Mouse (Mus musculus): Measurements from ENCODE around the gene B4galnt2. TPM values are rescaled to one million over a fixed set of nuclear protein-coding genes. Genes with fewer than 3 reads are reported as not detected.
"Not testable (repeated sequence)": the region's sequence is repeated elsewhere in the genome, so short reads cannot be mapped to it uniquely, and the experiment has no call there.

The B4galnt2 gene
- not detected in 2 replicates for polyA plus RNA-seq (2015; fragmentation: Nextera tagmentation; extraction: Ambion mirVana)

DNA sequence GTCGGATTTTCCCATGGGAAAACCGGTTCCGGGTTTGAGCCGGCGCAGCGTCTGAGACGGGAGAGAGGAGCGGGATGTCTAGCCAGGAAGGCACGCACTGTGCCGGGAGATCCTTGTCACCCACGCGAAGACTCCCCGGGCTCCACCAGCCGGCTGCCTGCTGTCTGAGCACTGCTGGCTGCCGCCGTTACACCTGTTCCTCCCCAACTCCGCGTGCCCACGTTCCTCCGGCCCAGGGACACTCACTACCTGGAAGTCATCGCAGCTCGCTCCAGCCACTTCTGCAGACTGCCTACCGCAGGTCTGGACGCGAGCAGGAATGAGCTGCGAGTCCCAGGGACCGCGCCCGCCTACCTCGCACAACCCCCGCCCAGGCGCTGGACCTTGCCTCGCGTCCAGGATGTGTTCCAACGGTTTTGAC, at the start of gene B4galnt2:
B4galnt2 (minus strand) TSS at position 321 of the 421 bp plus-strand sequence.
- Histone ChIP-seq H3K36me3 (no peaks in the 10 kb centered on the region), H3K9ac (no peak within 1 kb of the TSS), H3K27ac (no peak within 1 kb of the TSS), H3K4me2 (peak within 1 kb of the TSS; percentile 32), H3K4me3 (peak within 1 kb of the TSS; percentile 16), H3K27me3 (peaks cover 78% of the 10 kb centered on the region), H3K9me3 (no peaks in the 10 kb centered on the region), H3K4me1 (peaks cover 18% of the 10 kb centered on the region)
- WGBS = under 1% methylated on average over 34 of the region's 35 CpGs
- no peak for ATAC-seq (ENCODE audit: insufficient number of reproducible peaks, low FRiP score, low TSS enrichment, low read depth)

DNA sequence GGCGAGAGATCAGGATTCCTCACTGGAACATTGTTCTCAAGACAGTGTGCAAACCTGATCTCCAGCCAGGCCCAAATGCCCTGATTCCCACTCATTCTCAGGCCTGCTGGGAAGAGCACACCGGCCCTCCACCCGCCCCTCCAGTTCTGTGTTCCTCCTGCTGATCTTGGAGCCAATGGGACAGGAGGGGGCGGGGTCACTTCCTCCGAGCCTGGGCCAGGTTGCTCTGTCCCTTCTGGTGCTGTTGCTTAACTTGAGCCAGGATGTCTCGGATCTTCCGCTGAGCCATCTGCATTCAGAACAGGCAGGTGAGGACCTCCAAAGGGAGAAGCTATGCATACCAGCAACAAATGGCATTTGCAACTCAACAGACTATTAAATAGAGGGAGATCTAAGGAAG, 48.6 kb upstream of the B4galnt2 start:
- WGBS = 64% methylated on average over 7 of the region's 7 CpGs
- no peak for ATAC-seq (ENCODE audit: insufficient number of reproducible peaks, low FRiP score, low TSS enrichment, low read depth)
- Histone ChIP-seq H3K9me3 (no peaks in the 10 kb centered on the region), H3K9ac (no peak overlapping the region), H3K4me3 (no peak overlapping the region), H3K27me3 (no peaks in the 10 kb centered on the region), H3K4me2 (no peak overlapping the region), H3K36me3 (peaks cover 95% of the 10 kb centered on the region), H3K4me1 (no peaks in the 10 kb centered on the region), H3K27ac (no peak overlapping the region)

DNA sequence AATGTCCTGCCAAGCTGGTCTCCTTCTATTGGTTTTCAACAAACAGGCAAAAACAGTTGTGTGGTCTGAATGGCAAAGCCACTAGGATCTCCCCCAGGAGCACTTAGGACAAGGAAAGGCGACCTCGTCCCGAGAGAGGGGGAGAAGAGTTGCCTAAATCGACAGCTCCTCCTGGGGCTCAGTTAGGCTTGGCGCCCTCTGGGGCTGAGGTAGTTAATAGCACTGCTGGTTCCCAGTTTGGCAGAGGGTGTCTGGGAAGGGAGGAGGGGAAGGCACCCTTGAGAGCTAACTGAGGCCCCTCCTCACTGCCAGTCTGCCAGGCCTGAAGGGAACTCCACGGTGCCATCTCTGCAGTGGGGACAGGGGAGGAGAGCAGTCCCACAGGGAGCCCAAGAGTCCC, 44.5 kb upstream of the B4galnt2 start:
- WGBS = 71% methylated on average over 6 of the region's 6 CpGs
- no peak for ATAC-seq (ENCODE audit: insufficient number of reproducible peaks, low FRiP score, low TSS enrichment, low read depth)
- no peaks in the 10 kb centered on the region for H3K9me3 ChIP-seq
- no peak overlapping the region for H3K27ac ChIP-seq
- H3K9ac ChIP-seq = no peak overlapping the region
- H3K36me3 ChIP-seq = peaks cover 55% of the 10 kb centered on the region
- no peak overlapping the region for H3K4me3 ChIP-seq
- H3K4me1 ChIP-seq = no peaks in the 10 kb centered on the region
- no peaks in the 10 kb centered on the region for H3K27me3 ChIP-seq
- H3K4me2 ChIP-seq = no peak overlapping the region

DNA sequence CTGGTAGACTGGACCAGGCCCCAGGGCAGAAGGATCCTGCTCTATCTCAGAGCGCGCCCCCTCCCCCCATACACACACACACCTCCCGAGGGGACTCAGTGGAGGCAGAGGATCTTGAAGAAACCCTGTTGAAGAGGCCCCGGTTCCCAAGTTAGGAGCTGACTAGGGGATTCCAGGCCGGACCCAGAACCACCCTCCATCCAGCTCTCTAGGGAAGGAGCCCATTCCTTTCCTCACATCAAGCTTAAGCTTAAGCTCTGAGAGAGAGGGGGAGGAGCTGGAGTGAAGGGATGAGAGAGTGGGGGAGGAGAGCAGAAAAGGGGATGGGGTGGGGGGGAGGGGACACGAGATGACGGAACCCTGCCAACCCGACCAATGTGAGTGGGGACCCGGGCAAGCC, 43.6 kb upstream of the B4galnt2 start:
- ATAC-seq (ENCODE audit: insufficient number of reproducible peaks, low FRiP score, low TSS enrichment, low read depth) = no peak
- no peak overlapping the region for H3K4me2 ChIP-seq
- no peaks in the 10 kb centered on the region for H3K9me3 ChIP-seq
- WGBS = 72% methylated on average over 9 of the region's 9 CpGs
- no peak overlapping the region for H3K27ac ChIP-seq
- no peak overlapping the region for H3K4me3 ChIP-seq
- H3K4me1 ChIP-seq = no peaks in the 10 kb centered on the region
- H3K27me3 ChIP-seq = no peaks in the 10 kb centered on the region
- H3K36me3 ChIP-seq = peaks cover 51% of the 10 kb centered on the region
- H3K9ac ChIP-seq = no peak overlapping the region

DNA sequence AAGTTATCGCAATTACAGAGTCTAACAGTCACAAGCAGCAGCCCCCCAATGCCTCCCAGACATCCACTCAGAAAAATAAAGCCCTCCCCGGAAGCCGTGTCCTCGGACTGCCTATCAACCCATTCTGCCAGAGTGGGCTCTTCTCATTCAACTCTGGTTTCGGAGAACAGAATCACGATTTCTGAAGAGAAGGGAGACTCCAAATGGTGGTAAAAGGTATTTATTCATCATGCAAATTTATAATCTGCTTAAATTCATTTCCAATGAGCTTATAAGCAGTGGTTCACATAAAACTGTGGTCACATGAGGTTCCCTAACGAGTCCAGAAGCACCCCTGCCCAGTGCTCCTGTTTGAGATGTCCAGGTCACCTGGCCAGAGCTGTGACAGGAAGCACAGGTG, 42.7 kb upstream of the B4galnt2 start:
- H3K27ac ChIP-seq = no peak overlapping the region
- H3K9ac ChIP-seq = no peak overlapping the region
- H3K9me3 ChIP-seq = no peaks in the 10 kb centered on the region
- no peaks in the 10 kb centered on the region for H3K4me1 ChIP-seq
- H3K4me3 ChIP-seq = no peak overlapping the region
- no peak overlapping the region for H3K4me2 ChIP-seq
- no peak for ATAC-seq (ENCODE audit: insufficient number of reproducible peaks, low FRiP score, low TSS enrichment, low read depth)
- WGBS = 82% methylated on average over 7 of the region's 7 CpGs
- H3K27me3 ChIP-seq = no peaks in the 10 kb centered on the region
- peaks cover 42% of the 10 kb centered on the region for H3K36me3 ChIP-seq

DNA sequence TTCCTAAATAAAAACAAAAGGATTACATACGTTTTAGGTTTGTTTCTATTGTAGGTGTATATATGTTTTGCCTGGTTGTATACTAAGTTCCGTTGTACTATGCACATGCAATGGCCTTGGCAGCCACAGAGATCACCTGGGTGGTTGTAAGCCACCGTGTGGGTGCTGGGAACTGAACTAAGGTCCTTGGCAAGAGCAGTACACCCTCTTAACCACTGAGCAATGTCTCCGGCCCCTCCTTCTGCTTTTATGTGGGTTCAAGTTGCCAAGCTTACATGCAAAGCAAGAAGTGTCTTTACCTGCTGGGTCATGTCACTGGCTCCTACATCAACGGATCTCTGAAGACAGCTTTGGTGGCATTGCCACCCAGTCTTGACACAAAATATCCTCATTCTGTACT, 38.6 kb upstream of the B4galnt2 start:
- Histone ChIP-seq H3K4me2 (no peak overlapping the region), H3K27me3 (no peaks in the 10 kb centered on the region), H3K9ac (no peak overlapping the region), H3K36me3 (peaks cover 4% of the 10 kb centered on the region; the same call in 1 of the 2 replicates), H3K27ac (no peak overlapping the region), H3K4me1 (no peaks in the 10 kb centered on the region), H3K9me3 (no peaks in the 10 kb centered on the region), H3K4me3 (no peak overlapping the region)
- no peak for ATAC-seq (ENCODE audit: insufficient number of reproducible peaks, low FRiP score, low TSS enrichment, low read depth)
- WGBS = 80% methylated on average over 5 of the region's 5 CpGs

DNA sequence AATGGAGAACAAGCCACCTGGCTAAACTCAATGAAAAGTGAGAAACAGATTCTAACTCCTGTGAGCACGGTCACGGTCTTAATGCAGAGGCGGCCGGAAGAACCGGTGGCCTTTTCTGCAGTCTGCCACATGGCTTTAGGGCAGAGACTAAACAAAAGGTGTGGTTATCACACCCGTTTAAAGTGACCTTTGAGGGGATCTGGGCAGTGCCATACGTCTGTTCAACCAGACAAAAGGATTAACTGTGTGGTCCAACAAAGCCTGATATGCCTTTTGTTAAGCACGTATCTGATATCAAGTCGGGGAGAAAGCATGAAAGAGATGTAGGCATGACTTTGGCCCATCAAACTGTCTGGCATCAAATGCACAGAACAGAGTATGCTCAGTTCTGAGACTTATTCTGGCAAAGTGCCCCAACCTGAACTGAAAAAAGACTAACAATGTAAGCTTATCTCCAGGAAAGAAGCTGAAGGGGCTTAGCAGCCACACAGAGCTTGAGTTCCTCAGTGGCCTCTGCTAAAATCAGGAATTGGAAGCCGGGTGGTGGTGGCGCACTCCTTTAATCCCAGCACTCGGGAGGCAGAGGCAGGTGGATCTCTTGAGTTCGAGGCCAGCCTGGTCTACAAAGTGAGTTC, 31.3 kb upstream of the B4galnt2 start:
- Histone ChIP-seq H3K9me3 (no peaks in the 10 kb centered on the region), H3K4me1 (no peaks in the 10 kb centered on the region), H3K4me2 (no peak overlapping the region), H3K36me3 (no peaks in the 10 kb centered on the region), H3K9ac (no peak overlapping the region), H3K27me3 (no peaks in the 10 kb centered on the region), H3K27ac (no peak overlapping the region), H3K4me3 (no peak overlapping the region)
- 77% methylated on average over 13 of the region's 13 CpGs for WGBS
- ATAC-seq (ENCODE audit: insufficient number of reproducible peaks, low FRiP score, low TSS enrichment, low read depth) = no peak

DNA sequence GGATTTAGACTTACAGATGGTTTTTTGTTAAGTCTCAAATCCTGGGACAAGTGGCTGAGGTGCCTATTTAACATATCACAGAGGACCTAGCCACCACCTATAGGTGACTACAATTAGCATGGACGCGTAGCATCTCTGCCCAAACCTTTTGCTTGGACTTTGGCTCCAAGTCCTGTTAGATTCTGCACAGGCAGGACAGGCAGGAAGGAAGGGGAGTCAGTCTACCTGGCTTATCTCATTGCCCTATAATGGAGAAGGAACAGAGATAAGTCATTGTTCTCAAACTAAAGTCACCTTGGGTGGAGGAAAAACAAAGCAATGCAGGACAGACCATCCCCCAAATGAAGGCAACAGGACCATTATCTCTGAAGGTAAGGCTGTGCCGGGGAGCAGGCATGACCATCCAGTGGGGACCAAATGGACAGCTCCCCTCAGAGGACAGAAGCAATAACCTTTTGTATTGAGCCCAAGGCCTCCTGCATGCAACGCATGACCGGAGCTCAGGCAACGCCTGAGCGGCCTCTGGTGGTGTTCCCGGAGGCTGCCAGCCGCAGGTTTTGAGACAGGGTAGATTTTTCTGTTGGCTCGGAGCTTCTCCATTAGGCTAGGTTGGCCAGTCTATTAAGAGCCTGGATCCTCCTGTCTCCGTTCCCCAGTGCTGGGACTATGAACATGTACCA, 25.3 kb upstream of the B4galnt2 start:
- Histone ChIP-seq H3K4me3 (no peak overlapping the region), H3K36me3 (no peaks in the 10 kb centered on the region), H3K27ac (no peak overlapping the region), H3K27me3 (no peaks in the 10 kb centered on the region), H3K9ac (no peak overlapping the region), H3K4me2 (no peak overlapping the region), H3K4me1 (no peaks in the 10 kb centered on the region), H3K9me3 (no peaks in the 10 kb centered on the region)
- WGBS = 34% methylated on average over 11 of the region's 11 CpGs
- no peak for ATAC-seq (ENCODE audit: insufficient number of reproducible peaks, low FRiP score, low TSS enrichment, low read depth)

DNA sequence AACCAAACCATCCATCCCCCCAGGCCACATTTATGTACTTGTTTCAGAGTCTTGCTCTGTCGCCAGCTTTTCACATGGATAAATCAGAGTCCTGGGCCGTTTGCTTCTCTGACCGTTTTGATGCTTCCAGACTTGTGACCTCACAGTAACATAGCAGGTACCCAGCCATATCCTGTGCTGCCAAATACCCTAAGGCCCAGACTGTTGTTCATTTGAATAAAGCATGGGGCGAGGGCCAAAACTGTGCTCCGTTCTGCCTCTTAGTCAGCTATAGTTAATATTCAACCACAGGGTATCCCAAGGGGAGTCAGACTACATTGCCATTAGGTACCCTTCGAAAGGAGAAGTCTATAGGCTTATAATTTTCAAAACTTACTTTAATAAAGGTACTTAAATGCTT, 21.7 kb upstream of the B4galnt2 start:
- no peak for ATAC-seq (ENCODE audit: insufficient number of reproducible peaks, low FRiP score, low TSS enrichment, low read depth)
- H3K9me3 ChIP-seq = no peaks in the 10 kb centered on the region
- no peaks in the 10 kb centered on the region for H3K36me3 ChIP-seq
- H3K27me3 ChIP-seq = no peaks in the 10 kb centered on the region
- H3K4me3 ChIP-seq = no peak overlapping the region
- no peak overlapping the region for H3K4me2 ChIP-seq
- no peaks in the 10 kb centered on the region for H3K4me1 ChIP-seq
- H3K9ac ChIP-seq = no peak overlapping the region
- no peak overlapping the region for H3K27ac ChIP-seq
- 78% methylated on average over 6 of the region's 6 CpGs for WGBS

DNA sequence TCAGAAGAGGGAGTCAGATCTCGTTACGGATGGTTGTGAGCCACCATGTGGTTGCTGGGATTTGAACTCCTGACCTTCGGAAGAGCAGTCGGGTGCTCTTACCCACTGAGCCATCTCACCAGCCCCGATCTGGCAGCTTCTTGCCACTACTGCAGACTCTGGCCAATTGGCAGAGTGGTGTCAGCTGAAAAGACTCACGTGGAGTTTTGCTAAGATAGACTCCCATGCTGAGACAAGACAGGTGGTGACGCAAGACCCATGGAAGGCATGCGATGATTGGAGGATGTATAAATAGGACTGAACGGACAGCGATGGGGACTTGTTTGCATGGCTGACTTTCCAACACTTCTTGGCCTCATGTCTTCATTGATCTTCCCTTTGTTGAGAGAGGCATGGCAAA, 17.5 kb upstream of the B4galnt2 start:
- 86% methylated on average over 8 of the region's 10 CpGs for WGBS
- not testable (repeated sequence) for H3K27me3 ChIP-seq; H3K4me3 ChIP-seq; H3K36me3 ChIP-seq; ATAC-seq (ENCODE audit: insufficient number of reproducible peaks, low FRiP score, low TSS enrichment, low read depth); H3K27ac ChIP-seq; H3K4me1 ChIP-seq; H3K4me2 ChIP-seq; H3K9me3 ChIP-seq; H3K9ac ChIP-seq

DNA sequence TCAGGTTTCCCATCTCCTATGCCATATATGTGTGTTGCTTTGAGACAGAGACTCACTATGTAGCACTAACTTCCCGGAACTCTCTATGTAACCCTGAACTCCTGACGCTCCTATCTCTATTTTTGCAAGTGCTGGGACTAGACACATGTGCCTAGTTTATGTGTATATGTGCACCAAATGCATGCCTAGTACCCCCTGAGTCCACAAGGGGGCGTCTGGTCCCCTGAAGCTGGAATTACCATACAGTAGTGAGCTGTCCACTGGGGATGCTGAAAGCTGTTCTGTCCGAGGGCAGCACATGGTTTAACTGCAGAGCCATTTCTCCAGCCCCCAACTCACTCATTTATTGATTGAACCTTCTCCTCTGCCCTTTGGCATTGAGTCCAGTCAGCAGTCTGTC, 11.7 kb upstream of the B4galnt2 start:
- WGBS = 71% methylated on average over 4 of the region's 4 CpGs
- Histone ChIP-seq H3K9me3 (0 out of 2 replicates have a peak, but pooled peaks cover 5% of the 10 kb centered on the region), H3K27me3 (peaks cover 8% of the 10 kb centered on the region; the same call in 1 of the 2 replicates), H3K27ac (no peak overlapping the region), H3K4me3 (no peak overlapping the region), H3K36me3 (no peaks in the 10 kb centered on the region), H3K4me1 (no peaks in the 10 kb centered on the region), H3K4me2 (no peak overlapping the region), H3K9ac (no peak overlapping the region)
- ATAC-seq (ENCODE audit: insufficient number of reproducible peaks, low FRiP score, low TSS enrichment, low read depth) = no peak

DNA sequence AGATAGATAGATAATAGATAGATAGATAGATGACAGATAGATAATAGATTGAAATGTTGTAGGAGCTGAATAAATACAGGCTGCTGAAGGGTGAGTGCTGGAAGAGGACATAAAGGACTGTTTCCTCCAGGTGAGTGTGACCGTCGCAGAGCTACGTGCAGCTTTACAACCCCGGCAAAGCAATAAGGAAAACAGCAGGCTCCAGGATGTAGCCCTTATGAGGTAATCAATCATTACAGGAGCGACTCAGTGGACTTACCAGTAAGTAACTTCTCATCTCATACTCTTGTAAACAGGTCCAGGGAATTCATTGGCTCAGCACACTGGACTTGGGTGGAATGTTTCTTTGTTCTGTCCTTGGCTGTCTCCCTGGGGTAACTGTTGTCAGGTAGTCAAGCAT, 11.3 kb upstream of the B4galnt2 start:
- no peak overlapping the region for H3K9ac ChIP-seq
- no peaks in the 10 kb centered on the region for H3K36me3 ChIP-seq
- H3K4me2 ChIP-seq = no peak overlapping the region
- no peak for ATAC-seq (ENCODE audit: insufficient number of reproducible peaks, low FRiP score, low TSS enrichment, low read depth)
- 50% methylated on average over 5 of the region's 5 CpGs for WGBS
- H3K27me3 ChIP-seq = peaks cover 8% of the 10 kb centered on the region; the same call in 1 of the 2 replicates
- H3K9me3 ChIP-seq = 0 out of 2 replicates have a peak, but pooled peaks cover 5% of the 10 kb centered on the region
- H3K4me3 ChIP-seq = no peak overlapping the region
- no peak overlapping the region for H3K27ac ChIP-seq
- no peaks in the 10 kb centered on the region for H3K4me1 ChIP-seq

Measured in limb, embryonic 15.5 days (tissue).